ENCODE assay signal across 22 mouse cellular contexts in genomic region chr14:32776077-32776476, GRCm38 (mm10). TPM values are rescaled to one million over a fixed set of nuclear protein-coding genes. Genes with fewer than 3 reads are reported as not detected.
"Had no signal": no experiment of that assay in that cellular context is flagged by ENCODE, and none has a peak within 500 bp of the region (broad histone marks: within the 10 kb centered on the region; RNA-seq: fewer than 3 reads in every experiment).

No protein-coding gene starts in this region.

- H3K4me2 ChIP-seq: lung, embryonic 14.5 days; midbrain, embryonic 12.5 days; neural tube, embryonic 12.5 days; stomach, embryonic 15.5 days had no signal

- H3K4me3 ChIP-seq: midbrain, embryonic 10.5 days; midbrain, embryonic 12.5 days; neural tube, embryonic 12.5 days; stomach, embryonic 15.5 days had no signal

- H3K27ac ChIP-seq: midbrain, embryonic 10.5 days; midbrain, embryonic 12.5 days; neural tube, embryonic 12.5 days; stomach, embryonic 15.5 days; stomach, postnatal 0 days had no signal

- H3K36me3 ChIP-seq: midbrain, embryonic 10.5 days; midbrain, embryonic 12.5 days; neural tube, embryonic 12.5 days; stomach, embryonic 15.5 days had no signal

- H3K4me1 ChIP-seq: midbrain, embryonic 10.5 days; midbrain, embryonic 12.5 days; neural tube, embryonic 12.5 days; stomach, embryonic 15.5 days had no signal

- H3K27me3 ChIP-seq: midbrain, embryonic 12.5 days; neural tube, embryonic 12.5 days; stomach, embryonic 15.5 days had no signal

- H3K9me3 ChIP-seq: midbrain, embryonic 10.5 days; midbrain, embryonic 12.5 days; neural tube, embryonic 12.5 days; stomach, embryonic 15.5 days had no signal

- H3K9ac ChIP-seq: lung, embryonic 14.5 days; midbrain, embryonic 12.5 days; neural tube, embryonic 12.5 days; stomach, embryonic 15.5 days had no signal

- DNase-seq: lung, adult 18-20 months; lung, embryonic 14.5 days; lung, postnatal 10 days; lung, postnatal 4 days; midbrain, embryonic 14.5 days; right cerebral cortex, postnatal 14 days; thymus, adult 2 months; thymus, postnatal 25 days; thymus, postnatal 4 days had no signal

RNA-seq across cellular contexts. Expression of gene Tmem273, which starts 9.7 kb away (rescaled TPM):
- total RNA-seq: megakaryocyte-erythroid progenitor cell, adult 5-6 weeks had no signal
- polyA plus RNA-seq: testis, adult 2 months had no signal

RNA-seq across cellular contexts. Expression of gene Fam170b, which starts 57.7 kb away (rescaled TPM):
- total RNA-seq: megakaryocyte, adult 5-6 weeks; megakaryocyte-erythroid progenitor cell, adult 5-6 weeks; midbrain, postnatal 0 days; neutrophil, adult 5-6 weeks had no signal
- polyA plus RNA-seq: midbrain, embryonic 10.5 days; midbrain, embryonic 12.5 days; midbrain, embryonic 14.5 days; midbrain, postnatal 0 days; neural tube, embryonic 12.5 days; neural tube, embryonic 14.5 days; spleen, adult 2 months; stomach, embryonic 15.5 days; stomach, postnatal 0 days; thymus, adult 2 months; urinary bladder, adult 2 months had no signal
